Mouse (Mus musculus) heart, embryonic 12.5 days (tissue): ENCODE results near the gene Postn. TPM values are rescaled to one million over a fixed set of nuclear protein-coding genes. Genes with fewer than 3 reads are reported as not detected.

Experiments used
- ATAC-seq: fragments of 200-750 bp; cut with Nextera tagmentation; 2 replicates; pipeline ENCODE4 v1.8.0; 2017; ENCODE audit warnings: moderate TSS enrichment, moderate library complexity; ENCODE audit not compliant: insufficient number of reproducible peaks, low FRiP score
- H3K27ac ChIP-seq: fragments of 300-500 bp; sonication (generic); 2 replicates; pipeline ENCODE4 v1.5.1; 2016; ENCODE audit warnings: mild to moderate bottlenecking, moderate library complexity; ENCODE audit not compliant: poor library complexity, severe bottlenecking
- H3K27me3 ChIP-seq: fragments of 300-500 bp; sonication (generic); replicated peaks from 2 replicates; pipeline ENCODE4 v1.6.1; 2016; ENCODE audit warnings: mild to moderate bottlenecking, moderate library complexity
- H3K36me3 ChIP-seq: fragments of 300-500 bp; sonication (generic); 2 replicates; pipeline ENCODE4 v1.6.1; 2016; ENCODE audit warnings: mild to moderate bottlenecking, moderate library complexity
- H3K4me1 ChIP-seq: fragments of 300-500 bp; sonication (generic); replicated peaks from 2 replicates; pipeline ENCODE4 v1.6.1; 2016; ENCODE audit warnings: mild to moderate bottlenecking
- H3K4me2 ChIP-seq: fragments of 300-500 bp; sonication (generic); 2 replicates; pipeline ENCODE4 v1.6.1; 2016; ENCODE audit warnings: mild to moderate bottlenecking, moderate library complexity
- H3K4me3 ChIP-seq: fragments of 300-500 bp; sonication (generic); 2 replicates; pipeline ENCODE4 v1.5.1; 2016; ENCODE audit warnings: mild to moderate bottlenecking
- H3K9ac ChIP-seq: fragments of 300-500 bp; sonication (generic); 2 replicates; pipeline ENCODE4 v1.6.1; 2016; ENCODE audit warnings: mild to moderate bottlenecking, moderate library complexity
- H3K9me3 ChIP-seq: fragments of 300-500 bp; sonication (generic); replicated peaks from 2 replicates; pipeline ENCODE4 v1.6.1; 2016; ENCODE audit warnings: mild to moderate bottlenecking, moderate library complexity
- WGBS: fragments of 180-500 bp; shearing (Covaris S2); methylation state at CpG from one replicate; pipeline ENCODE4 v1.1.7; 2016; 5-methylcytosine and 5-hydroxymethylcytosine counted together
- polyA plus RNA-seq: library from polyadenylated mRNA; unstranded; fragments of >200 nt; fragmentation: Nextera tagmentation; extraction: Ambion mirVana; gene quantifications from 2 replicates; pipeline ENCODE4 v1.2.1, GENCODE M21; 2016

The Postn gene
- polyA plus RNA-seq, result 234 and 237 TPM in 2 replicates

- peak within 1 kb of the TSS; percentile 54 for H3K27ac ChIP-seq
- H3K9me3 ChIP-seq, result no peaks in the 10 kb centered on the region
- peaks cover 7% of the 10 kb centered on the region; the same call in 1 of the 2 replicates for H3K4me1 ChIP-seq
- H3K4me2 ChIP-seq, result peak within 1 kb of the TSS; percentile 54
- peak; percentile 73; the same call in 1 of the 2 replicates for ATAC-seq
- peak within 1 kb of the TSS; percentile 42 for H3K4me3 ChIP-seq
- 35% methylated on average over 6 of the region's 6 CpGs for WGBS
- H3K9ac ChIP-seq, result 0 out of 2 replicates have a peak within 1 kb of the TSS, but pooled peaks have one; percentile 56
- peaks cover 2% of the 10 kb centered on the region; the same call in 1 of the 2 replicates for H3K36me3 ChIP-seq
- no peaks in the 10 kb centered on the region for H3K27me3 ChIP-seq
Observed at GRCm38 (mm10) chr3:54360897-54361296, at the start of gene Postn. Postn (plus strand) TSS chr3:54361109.

GRCm38 (mm10) chr3:54314055-54314454, 46.9 kb upstream of the Postn start:
- WGBS, result 81% methylated on average over 2 of the region's 2 CpGs
- H3K36me3 ChIP-seq, result no peaks in the 10 kb centered on the region
- H3K4me2 ChIP-seq, result no peak overlapping the region
- no peaks in the 10 kb centered on the region; the same call in 1 of the 2 replicates for H3K9me3 ChIP-seq
- H3K9ac ChIP-seq, result no peak overlapping the region
- no peaks in the 10 kb centered on the region for H3K27me3 ChIP-seq
- 0 out of 2 replicates have a peak, but pooled peaks cover 3% of the 10 kb centered on the region for H3K4me1 ChIP-seq
- H3K4me3 ChIP-seq, result no peak overlapping the region
- H3K27ac ChIP-seq, result no peak overlapping the region
- no peak for ATAC-seq

DNA sequence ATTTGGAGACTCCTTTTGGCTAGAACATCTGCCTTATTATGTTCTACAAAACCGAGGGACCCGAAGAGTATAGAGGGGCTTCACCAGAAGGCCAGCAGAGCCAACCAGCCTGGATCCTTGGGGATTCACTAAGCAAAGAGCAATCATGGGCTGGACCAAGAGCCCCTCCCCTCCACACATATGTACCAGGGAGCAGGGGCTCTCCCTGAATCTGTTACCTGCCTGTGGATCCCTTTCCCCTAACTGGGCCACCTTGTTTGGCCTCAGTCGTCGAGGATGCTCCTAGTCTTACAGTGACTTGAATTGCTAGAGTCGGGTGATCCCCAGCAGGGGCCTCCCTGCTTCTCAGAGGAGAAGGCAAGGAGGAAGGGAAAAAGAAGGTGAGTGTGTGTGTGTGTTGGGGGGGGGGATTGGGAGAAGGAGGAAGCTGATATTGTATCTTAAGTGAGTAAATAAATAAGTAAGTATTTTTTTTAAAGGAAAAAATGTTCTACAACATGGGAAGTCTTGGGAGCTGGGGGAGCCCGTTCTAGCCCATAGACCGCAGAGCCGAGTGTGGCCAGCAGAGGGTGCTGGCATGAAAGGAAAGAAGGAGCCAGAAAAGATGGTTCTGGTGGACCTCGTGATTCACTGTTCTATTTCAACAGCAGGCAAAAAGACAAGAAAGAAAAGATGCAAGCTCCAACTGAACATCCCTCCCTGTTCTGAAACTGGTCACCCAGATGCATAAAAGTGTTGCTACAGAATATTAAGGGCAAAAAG, 7.8 kb upstream of the Postn start:
- no peak overlapping the region for H3K9ac ChIP-seq
- no peak for ATAC-seq
- H3K4me3 ChIP-seq, result no peak overlapping the region
- H3K27ac ChIP-seq, result no peak overlapping the region
- no peaks in the 10 kb centered on the region for H3K9me3 ChIP-seq
- no peak overlapping the region for H3K4me2 ChIP-seq
- WGBS, result 25% methylated on average over 9 of the region's 9 CpGs
- H3K4me1 ChIP-seq, result no peaks in the 10 kb centered on the region
- no peaks in the 10 kb centered on the region for H3K27me3 ChIP-seq
- no peaks in the 10 kb centered on the region for H3K36me3 ChIP-seq

DNA sequence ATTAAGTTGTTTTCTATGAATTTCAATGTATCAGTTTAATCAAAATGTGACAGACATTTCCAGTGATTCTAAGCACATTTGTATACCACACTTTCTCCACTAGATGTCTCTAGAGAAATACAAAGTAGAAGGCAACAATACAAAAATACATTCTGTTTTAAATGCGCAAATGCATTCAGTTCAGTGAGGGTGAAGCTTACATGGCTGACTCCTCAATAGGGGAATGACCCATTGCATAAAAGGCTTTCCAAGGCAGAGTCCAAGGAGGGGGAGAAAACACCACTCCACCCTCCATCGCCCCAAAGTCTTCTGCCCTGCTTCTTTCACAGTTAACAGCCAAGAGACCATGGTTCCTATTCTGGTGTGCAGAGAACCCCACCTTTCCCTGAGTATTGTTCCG, 3.3 kb upstream of the Postn start:
- no peak for ATAC-seq
- H3K4me3 ChIP-seq, result no peak overlapping the region
- H3K27ac ChIP-seq, result no peak overlapping the region
- H3K27me3 ChIP-seq, result no peaks in the 10 kb centered on the region
- no peak overlapping the region for H3K4me2 ChIP-seq
- H3K4me1 ChIP-seq, result peaks cover 7% of the 10 kb centered on the region; the same call in 1 of the 2 replicates
- WGBS, result 61% methylated on average over 3 of the region's 3 CpGs
- no peaks in the 10 kb centered on the region for H3K9me3 ChIP-seq
- no peak overlapping the region for H3K9ac ChIP-seq
- no peaks in the 10 kb centered on the region for H3K36me3 ChIP-seq

- H3K4me3 ChIP-seq, result no peak overlapping the region; the same call in 1 of the 2 replicates
- peak overlapping the region; percentile 65 for H3K27ac ChIP-seq
- no peak overlapping the region for H3K9ac ChIP-seq
- no peaks in the 10 kb centered on the region for H3K27me3 ChIP-seq
- peak overlapping the region; percentile 45 for H3K4me2 ChIP-seq
- peak; percentile 77 for ATAC-seq
- no peaks in the 10 kb centered on the region for H3K9me3 ChIP-seq
- WGBS, result 36% methylated on average over 15 of the region's 15 CpGs
- H3K4me1 ChIP-seq, result peaks cover 7% of the 10 kb centered on the region; the same call in 1 of the 2 replicates
- H3K36me3 ChIP-seq, result no peaks in the 10 kb centered on the region
Observed at GRCm38 (mm10) chr3:54358463-54359189, 2.3 kb upstream of the Postn start.

DNA sequence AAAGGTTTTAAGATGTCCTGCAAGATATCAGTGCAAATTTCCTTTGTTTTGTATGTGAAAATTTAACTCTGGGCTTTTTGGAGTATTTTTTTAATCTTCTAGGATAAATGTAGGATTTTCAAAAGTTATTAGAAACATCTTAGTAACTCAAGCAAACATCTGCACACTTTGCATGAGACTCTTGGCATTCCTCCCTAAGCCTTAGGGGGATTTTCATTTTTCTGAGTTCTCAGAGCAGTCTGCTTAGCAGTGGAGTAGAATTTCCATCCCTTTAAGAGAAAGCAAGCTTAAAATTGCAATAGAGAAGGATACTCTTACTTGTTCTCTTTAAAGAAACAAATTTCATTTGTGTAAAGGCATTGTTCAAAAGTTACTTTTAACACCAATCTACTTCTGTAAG, 747 bp downstream of the Postn start:
- Histone ChIP-seq H3K4me3 (peak overlapping the region; percentile 20), H3K4me2 (peak overlapping the region; percentile 54; the same call in 1 of the 2 replicates), H3K36me3 (peaks cover 8% of the 10 kb centered on the region; the same call in 1 of the 2 replicates), H3K27ac (no peak overlapping the region), H3K27me3 (no peaks in the 10 kb centered on the region), H3K9ac (no peak overlapping the region), H3K9me3 (no peaks in the 10 kb centered on the region), H3K4me1 (peaks cover 7% of the 10 kb centered on the region; the same call in 1 of the 2 replicates)
- ATAC-seq, result no peak

- ATAC-seq, result no peak
- H3K36me3 ChIP-seq, result peaks cover 35% of the 10 kb centered on the region; the same call in 1 of the 2 replicates
- no peaks in the 10 kb centered on the region for H3K9me3 ChIP-seq
Observed at GRCm38 (mm10) chr3:54371015-54371414, 10.1 kb downstream of the Postn start.

DNA sequence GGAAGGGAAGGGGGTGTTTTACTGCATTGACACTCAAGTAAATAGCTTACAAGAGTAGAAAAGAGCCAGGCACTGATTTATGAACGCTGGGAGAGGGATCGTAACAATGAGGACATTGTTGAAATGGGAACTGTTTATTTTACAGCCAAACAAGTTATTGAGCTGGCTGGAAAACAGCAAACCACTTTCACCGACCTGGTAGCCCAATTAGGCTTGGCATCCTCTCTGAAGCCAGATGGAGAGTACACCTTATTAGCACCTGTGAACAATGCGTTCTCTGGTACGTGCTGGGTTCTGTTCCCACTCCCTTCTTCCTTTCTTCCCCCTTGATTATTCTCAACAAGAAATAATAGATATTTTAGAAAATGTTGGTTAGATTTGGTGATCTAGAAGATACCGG, 11.7 kb downstream of the Postn start:
- peaks cover 32% of the 10 kb centered on the region; the same call in 1 of the 2 replicates for H3K36me3 ChIP-seq
- no peak overlapping the region for H3K4me2 ChIP-seq
- H3K9me3 ChIP-seq, result no peaks in the 10 kb centered on the region
- WGBS, result 74% methylated on average over 6 of the region's 6 CpGs
- H3K9ac ChIP-seq, result no peak overlapping the region
- H3K4me1 ChIP-seq, result no peaks in the 10 kb centered on the region
- no peak for ATAC-seq
- no peak overlapping the region for H3K4me3 ChIP-seq
- no peaks in the 10 kb centered on the region for H3K27me3 ChIP-seq
- H3K27ac ChIP-seq, result no peak overlapping the region

More at GRCm38 (mm10) chr3:54371015-54371414, 10.1 kb downstream of the Postn start:
- no peaks in the 10 kb centered on the region for H3K27me3 ChIP-seq
- no peaks in the 10 kb centered on the region for H3K4me1 ChIP-seq
- WGBS, result 82% methylated on average over 1 of the region's 1 CpGs
- no peak overlapping the region for H3K4me3 ChIP-seq
- no peak overlapping the region for H3K9ac ChIP-seq
- H3K27ac ChIP-seq, result no peak overlapping the region
- no peak overlapping the region for H3K4me2 ChIP-seq

- no peak for ATAC-seq
- no peak overlapping the region for H3K4me3 ChIP-seq
- no peaks in the 10 kb centered on the region for H3K27me3 ChIP-seq
- no peak overlapping the region for H3K27ac ChIP-seq
- WGBS, result 89% methylated on average over 6 of the region's 6 CpGs
- no peak overlapping the region for H3K4me2 ChIP-seq
- H3K36me3 ChIP-seq, result peaks cover 27% of the 10 kb centered on the region; the same call in 1 of the 2 replicates
- H3K9ac ChIP-seq, result no peak overlapping the region
- no peaks in the 10 kb centered on the region for H3K9me3 ChIP-seq
- no peaks in the 10 kb centered on the region for H3K4me1 ChIP-seq
Observed at GRCm38 (mm10) chr3:54376014-54376413, 15.1 kb downstream of the Postn start.

DNA sequence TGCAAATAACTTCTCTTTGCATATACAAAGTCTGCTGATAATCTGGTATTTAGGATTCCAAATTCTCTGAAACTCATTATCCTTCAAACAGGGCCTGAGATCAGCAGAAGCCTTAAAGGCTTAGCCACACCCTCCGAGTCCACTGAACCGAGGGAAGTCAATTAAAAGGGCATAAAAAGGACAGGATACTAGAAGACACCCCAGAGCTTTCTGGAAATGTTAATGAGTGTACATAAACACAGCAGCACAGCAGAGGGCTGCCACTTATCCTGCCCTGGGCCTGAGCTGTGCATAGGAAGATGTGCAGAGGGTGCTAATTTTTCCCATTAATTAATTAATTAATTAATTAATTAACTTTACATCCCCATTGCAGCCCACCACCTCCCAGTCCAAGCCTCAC, 16.7 kb downstream of the Postn start:
- peaks cover 18% of the 10 kb centered on the region; the same call in 1 of the 2 replicates for H3K36me3 ChIP-seq
- no peak overlapping the region for H3K4me3 ChIP-seq
- 59% methylated on average over 2 of the region's 2 CpGs for WGBS
- H3K9me3 ChIP-seq, result no peaks in the 10 kb centered on the region
- H3K4me2 ChIP-seq, result no peak overlapping the region
- no peak overlapping the region for H3K9ac ChIP-seq
- no peaks in the 10 kb centered on the region for H3K27me3 ChIP-seq
- no peaks in the 10 kb centered on the region for H3K4me1 ChIP-seq
- ATAC-seq, result no peak
- H3K27ac ChIP-seq, result no peak overlapping the region

DNA sequence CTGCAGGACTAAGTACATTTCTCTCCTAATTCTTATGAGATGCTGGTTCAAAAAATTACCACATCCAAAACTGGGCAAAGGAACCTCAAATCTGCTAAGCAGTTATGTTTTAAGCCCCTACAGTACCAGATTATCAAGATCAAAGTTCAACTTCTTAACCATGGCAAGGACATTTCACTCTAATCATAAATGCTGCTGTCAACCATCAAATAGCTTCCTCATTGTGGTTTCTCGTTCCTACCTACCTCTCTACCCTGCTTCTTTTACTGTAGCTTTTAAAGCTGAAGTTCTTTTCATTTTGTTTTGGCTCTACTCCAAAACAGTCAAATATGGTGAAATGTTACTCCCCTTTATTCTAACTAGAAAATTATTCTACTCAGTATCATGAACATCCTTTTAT, 17.2 kb downstream of the Postn start:
- Histone ChIP-seq H3K4me1 (no peaks in the 10 kb centered on the region), H3K4me2 (no peak overlapping the region)
- ATAC-seq, result no peak

More for the DNA sequence above, 17.2 kb downstream of the Postn start:
- peaks cover 17% of the 10 kb centered on the region; the same call in 1 of the 2 replicates for H3K36me3 ChIP-seq
- no peak overlapping the region for H3K27ac ChIP-seq
- WGBS, result 61% methylated on average over 1 of the region's 1 CpGs
- H3K9me3 ChIP-seq, result no peaks in the 10 kb centered on the region
- H3K27me3 ChIP-seq, result no peaks in the 10 kb centered on the region
- no peak overlapping the region for H3K9ac ChIP-seq
- H3K4me3 ChIP-seq, result no peak overlapping the region
